Mouse (Mus musculus): ENCODE results near the gene Zfp286. TPM values are rescaled to one million over a fixed set of nuclear protein-coding genes. Genes with fewer than 3 reads are reported as not detected.
A peak's percentile ranks its signal among the peaks of the same experiment; 100 is the strongest.

The Zfp286 gene
- polyA plus RNA-seq, 1 experiment from 2014 or later: 13.5 TPM

DNA sequence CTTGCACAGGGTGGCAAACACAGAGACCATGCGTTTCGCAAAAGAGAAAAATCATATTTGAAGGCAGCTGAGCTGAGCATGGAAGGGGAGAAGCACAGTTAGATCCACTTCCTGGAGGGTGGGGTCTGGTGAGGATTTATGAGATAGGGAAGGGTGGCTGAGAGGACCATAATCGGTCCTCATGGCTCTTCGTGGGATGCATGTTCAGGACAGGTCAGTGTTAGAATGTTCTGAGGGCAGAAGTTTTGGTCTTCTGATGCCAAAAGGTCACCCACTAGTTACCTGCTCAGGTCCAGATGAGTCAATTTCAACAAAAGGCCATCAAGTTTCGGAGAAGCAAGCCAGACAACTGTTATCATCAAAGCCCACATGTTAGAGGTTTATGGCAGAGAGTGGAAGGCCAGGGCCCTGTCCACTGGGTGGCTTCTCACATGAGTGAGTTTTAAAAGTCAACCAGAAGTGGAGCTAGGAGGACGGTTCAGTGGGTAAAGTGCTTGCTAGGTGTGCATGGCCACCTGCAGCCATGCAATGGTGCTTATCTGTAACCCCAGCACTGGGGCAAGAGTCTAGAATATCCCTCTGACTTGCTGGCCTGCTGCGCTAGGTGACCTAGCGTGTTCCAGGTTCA, 29.9 kb upstream of the Zfp286 start:
- 81% methylated on average over 8 of the region's 8 CpGs for WGBS
- Histone ChIP-seq H3K9me3 (no peaks in the 10 kb centered on the region), H3K4me1 (replicated peaks) (peaks cover 18% of the 10 kb centered on the region), H3K4me2 (replicated peaks) (no peak overlapping the region), H3K9ac (no peak overlapping the region), H3K4me3 (replicated peaks) (no peak overlapping the region), H3K27ac (no peak overlapping the region), H3K36me3 (no peaks in the 10 kb centered on the region), H3K27me3 (replicated peaks) (no peaks in the 10 kb centered on the region)
- no peak for ATAC-seq

DNA sequence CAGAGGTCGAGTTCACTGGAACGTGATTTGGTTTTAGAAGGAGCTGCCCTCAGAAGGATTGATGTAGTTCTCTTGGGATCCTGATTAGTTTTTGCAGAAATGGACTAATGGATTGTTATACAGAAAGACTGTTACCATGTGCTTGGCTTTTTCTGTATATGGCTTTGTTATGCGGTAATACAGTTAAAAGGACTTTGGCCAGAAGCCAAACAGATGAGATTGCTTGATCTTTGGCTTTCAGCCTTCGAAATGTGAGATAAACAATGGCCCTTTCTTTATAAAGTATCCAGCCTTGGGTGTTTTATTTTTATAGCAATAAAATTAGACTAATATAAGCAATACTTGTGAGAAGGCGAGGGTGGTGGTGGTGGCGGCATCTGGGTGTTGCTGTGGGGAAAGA, 27.3 kb upstream of the Zfp286 start:
- 22% methylated on average over 6 of the region's 6 CpGs for WGBS
- H3K9me3 ChIP-seq: no peaks in the 10 kb centered on the region
- no peak overlapping the region for H3K4me3 ChIP-seq (replicated peaks)
- H3K27ac ChIP-seq: no peak overlapping the region
- ATAC-seq: no peak
- no peak overlapping the region for H3K4me2 ChIP-seq (replicated peaks)
- no peak overlapping the region for H3K9ac ChIP-seq
- H3K4me1 ChIP-seq (replicated peaks): peaks cover 9% of the 10 kb centered on the region
- H3K27me3 ChIP-seq (replicated peaks): no peaks in the 10 kb centered on the region
- no peaks in the 10 kb centered on the region for H3K36me3 ChIP-seq

DNA sequence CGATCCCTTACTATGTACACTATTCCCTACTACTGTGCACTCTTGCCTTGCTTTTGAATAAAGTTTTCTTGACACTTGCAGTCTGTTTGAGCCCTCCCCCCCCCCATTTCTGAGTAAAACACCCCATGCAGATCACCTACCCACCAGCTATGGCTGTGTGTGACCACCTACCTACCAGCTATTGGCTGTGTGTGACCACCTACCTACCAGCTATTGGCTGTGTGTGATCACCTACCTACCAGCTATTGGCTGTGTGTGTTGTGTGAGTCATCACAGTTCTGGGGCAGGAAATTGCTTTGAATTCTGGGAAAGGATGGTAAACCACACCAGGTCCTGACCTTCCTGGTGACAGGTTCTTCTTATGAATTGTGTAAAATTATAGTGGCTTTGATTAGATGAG, 26.2 kb upstream of the Zfp286 start:
- 85% methylated on average over 1 of the region's 1 CpGs for WGBS
- no peak for ATAC-seq
- H3K27me3 ChIP-seq (replicated peaks): no peaks in the 10 kb centered on the region
- no peak overlapping the region for H3K4me2 ChIP-seq (replicated peaks)
- no peak overlapping the region for H3K9ac ChIP-seq
- H3K9me3 ChIP-seq: no peaks in the 10 kb centered on the region
- H3K4me1 ChIP-seq (replicated peaks): peaks cover 3% of the 10 kb centered on the region
- H3K4me3 ChIP-seq (replicated peaks): no peak overlapping the region
- H3K36me3 ChIP-seq: no peaks in the 10 kb centered on the region
- H3K27ac ChIP-seq: no peak overlapping the region

DNA sequence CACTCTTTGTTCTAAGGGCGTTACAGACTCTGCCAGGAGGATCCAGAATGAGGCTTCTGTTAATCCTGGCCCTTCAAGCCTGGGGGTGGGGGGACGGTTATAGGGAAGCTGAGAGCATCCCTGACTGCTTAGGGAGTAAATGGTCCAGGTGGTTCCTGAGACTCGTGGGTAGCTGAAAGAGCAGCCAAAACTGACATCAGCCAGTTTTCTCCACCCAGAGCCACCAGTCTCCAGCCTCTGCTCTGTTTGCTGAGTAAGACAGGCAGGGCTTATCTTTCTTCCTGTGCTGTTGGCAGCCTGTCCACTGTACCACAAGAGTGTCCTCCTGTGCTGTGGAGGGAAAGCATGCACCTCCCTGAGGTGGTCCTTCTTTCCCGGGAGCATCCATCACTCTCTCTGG, 25.4 kb upstream of the Zfp286 start:
- Histone ChIP-seq H3K4me2 (replicated peaks) (no peak overlapping the region), H3K4me1 (replicated peaks) (peaks cover 3% of the 10 kb centered on the region; the same call in 1 of the 2 replicates), H3K27me3 (replicated peaks) (no peaks in the 10 kb centered on the region), H3K9ac (no peak overlapping the region), H3K36me3 (no peaks in the 10 kb centered on the region), H3K27ac (no peak overlapping the region), H3K4me3 (replicated peaks) (no peak overlapping the region), H3K9me3 (no peaks in the 10 kb centered on the region)
- WGBS: 56% methylated on average over 4 of the region's 4 CpGs
- ATAC-seq: no peak

DNA sequence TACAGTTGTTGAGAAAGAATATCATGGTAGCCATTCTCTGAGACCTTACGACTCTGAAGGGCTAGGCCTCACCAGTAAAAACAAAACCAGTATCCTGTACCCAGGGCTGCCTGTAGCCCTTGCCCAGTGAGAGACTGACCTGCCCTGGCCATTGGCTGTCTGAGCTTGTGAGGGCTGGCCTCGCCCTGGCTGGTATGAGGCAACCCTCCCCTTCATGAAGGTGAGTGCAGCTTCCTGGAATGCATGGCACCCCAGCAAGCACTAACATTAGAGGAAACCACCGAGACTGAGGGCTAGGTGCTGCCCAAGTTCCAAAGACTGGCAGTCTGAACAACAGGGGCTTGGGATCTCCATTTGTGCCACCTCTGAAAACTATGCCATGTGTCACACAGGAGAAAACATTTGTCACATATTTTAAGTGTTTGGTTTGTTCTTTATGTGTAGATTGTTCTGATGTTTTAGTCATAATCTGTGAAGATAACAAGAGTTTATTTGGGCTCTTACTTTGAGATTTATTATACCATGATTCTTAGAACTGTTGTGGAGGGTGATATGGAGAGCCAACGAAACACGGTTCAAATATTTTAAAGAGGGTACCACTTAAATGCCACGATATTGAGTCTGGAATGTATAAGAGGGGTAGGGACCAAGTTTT, 24.8 kb upstream of the Zfp286 start:
- Histone ChIP-seq H3K4me2 (replicated peaks) (no peak overlapping the region), H3K9me3 (no peaks in the 10 kb centered on the region), H3K4me1 (replicated peaks) (peaks cover 3% of the 10 kb centered on the region; the same call in 1 of the 2 replicates), H3K36me3 (no peaks in the 10 kb centered on the region), H3K4me3 (replicated peaks) (no peak overlapping the region), H3K27me3 (replicated peaks) (no peaks in the 10 kb centered on the region), H3K27ac (no peak overlapping the region), H3K9ac (no peak overlapping the region)
- peak; percentile 73 for ATAC-seq
- 60% methylated on average over 6 of the region's 6 CpGs for WGBS

DNA sequence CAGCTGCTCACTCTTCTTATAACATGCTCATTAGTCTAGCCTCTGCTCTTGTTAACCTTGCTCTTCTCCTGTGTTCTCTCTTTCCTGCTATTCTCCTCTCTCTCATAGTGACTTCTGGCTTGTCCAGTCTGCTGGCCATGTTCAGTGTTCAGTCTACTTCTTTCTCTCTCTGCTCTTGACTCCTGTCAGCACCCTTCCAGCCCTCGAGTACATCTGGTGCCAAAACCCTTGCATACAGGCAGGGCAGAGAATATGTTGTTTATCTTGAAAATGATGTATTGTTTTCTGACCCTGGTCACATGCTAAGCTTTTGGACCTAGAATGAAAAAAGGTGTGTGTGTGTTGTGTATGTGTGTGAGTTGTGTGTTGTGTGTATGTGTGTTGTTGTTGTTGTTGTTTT, 24.2 kb upstream of the Zfp286 start:
- H3K4me3 ChIP-seq (replicated peaks): no peak overlapping the region
- H3K27me3 ChIP-seq (replicated peaks): no peaks in the 10 kb centered on the region
- no peaks in the 10 kb centered on the region for H3K36me3 ChIP-seq
- peaks cover 3% of the 10 kb centered on the region; the same call in 1 of the 2 replicates for H3K4me1 ChIP-seq (replicated peaks)
- H3K9ac ChIP-seq: no peak overlapping the region
- H3K27ac ChIP-seq: no peak overlapping the region
- H3K4me2 ChIP-seq (replicated peaks): no peak overlapping the region
- no peaks in the 10 kb centered on the region for H3K9me3 ChIP-seq
- 0 out of 2 replicates have a peak, but pooled peaks have one; percentile 15 for ATAC-seq
- 37% methylated on average over 1 of the region's 1 CpGs for WGBS

DNA sequence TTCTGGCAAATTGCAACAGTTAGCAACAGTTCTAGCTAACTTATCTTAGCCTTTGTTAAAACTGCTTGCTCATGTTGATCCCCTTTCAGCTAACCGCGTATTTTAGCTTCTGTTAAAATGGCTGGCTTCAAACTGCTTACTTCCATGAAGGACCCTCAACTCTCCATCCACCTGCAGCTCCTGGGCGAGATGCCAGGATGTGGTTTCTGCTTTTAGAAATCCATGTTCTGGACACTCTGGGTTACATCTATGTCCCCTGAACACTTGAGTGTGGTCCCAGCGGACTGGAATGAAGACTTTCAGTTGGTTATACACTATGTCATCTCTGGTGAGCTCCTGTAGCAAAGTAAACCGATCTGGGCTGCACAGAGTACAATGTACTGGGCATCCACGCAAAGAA, 23.0 kb upstream of the Zfp286 start:
- WGBS: 85% methylated on average over 6 of the region's 6 CpGs
- Histone ChIP-seq H3K27ac (no peak overlapping the region), H3K4me2 (replicated peaks) (no peak overlapping the region), H3K9me3 (no peaks in the 10 kb centered on the region), H3K27me3 (replicated peaks) (no peaks in the 10 kb centered on the region), H3K4me1 (replicated peaks) (peaks cover 3% of the 10 kb centered on the region; the same call in 1 of the 2 replicates), H3K4me3 (replicated peaks) (no peak overlapping the region), H3K9ac (no peak overlapping the region), H3K36me3 (no peaks in the 10 kb centered on the region)
- ATAC-seq: no peak

DNA sequence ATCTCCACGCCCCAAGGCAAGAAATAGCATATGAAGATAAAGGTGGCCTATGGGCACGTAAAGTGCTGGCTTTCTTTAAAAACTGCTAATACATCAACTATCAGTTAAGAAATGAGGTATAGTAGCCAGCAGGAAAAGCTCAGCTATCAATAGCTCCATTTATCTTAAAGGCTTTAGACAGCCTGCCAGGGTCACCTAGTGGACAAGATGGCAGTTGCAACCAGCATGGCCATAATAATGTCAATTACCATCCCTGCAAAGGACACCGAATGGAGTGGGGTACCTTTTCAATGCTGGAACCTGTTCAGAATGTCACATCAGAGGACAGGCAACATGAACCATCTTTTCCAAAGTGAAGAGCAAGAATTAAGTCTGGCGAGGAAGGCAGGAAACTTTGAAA, 19.9 kb upstream of the Zfp286 start:
- WGBS: 72% methylated on average over 4 of the region's 4 CpGs
- Histone ChIP-seq H3K36me3 (no peaks in the 10 kb centered on the region), H3K27ac (no peak overlapping the region), H3K4me1 (replicated peaks) (no peaks in the 10 kb centered on the region), H3K9ac (no peak overlapping the region), H3K27me3 (replicated peaks) (no peaks in the 10 kb centered on the region), H3K4me2 (replicated peaks) (no peak overlapping the region), H3K4me3 (replicated peaks) (no peak overlapping the region), H3K9me3 (no peaks in the 10 kb centered on the region)
- no peak for ATAC-seq

DNA sequence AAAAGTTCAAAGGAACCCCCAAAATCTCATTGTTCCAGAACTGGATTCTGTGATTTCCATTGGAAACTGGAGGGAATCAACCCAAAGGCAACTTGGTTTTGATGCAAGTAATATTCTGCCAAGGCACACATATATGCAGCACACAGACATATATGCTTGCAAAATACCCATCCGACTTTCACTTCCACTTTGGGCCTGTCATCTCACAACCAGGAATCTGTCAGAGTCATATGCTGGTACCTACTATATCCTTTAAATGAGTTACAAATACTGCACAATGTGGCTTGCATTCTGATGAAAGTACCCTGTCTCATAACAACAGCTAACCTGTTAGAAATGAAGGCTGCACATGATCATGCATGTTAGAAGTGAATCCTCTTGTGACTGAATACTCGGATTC, 18.7 kb upstream of the Zfp286 start:
- no peak overlapping the region for H3K27ac ChIP-seq

DNA sequence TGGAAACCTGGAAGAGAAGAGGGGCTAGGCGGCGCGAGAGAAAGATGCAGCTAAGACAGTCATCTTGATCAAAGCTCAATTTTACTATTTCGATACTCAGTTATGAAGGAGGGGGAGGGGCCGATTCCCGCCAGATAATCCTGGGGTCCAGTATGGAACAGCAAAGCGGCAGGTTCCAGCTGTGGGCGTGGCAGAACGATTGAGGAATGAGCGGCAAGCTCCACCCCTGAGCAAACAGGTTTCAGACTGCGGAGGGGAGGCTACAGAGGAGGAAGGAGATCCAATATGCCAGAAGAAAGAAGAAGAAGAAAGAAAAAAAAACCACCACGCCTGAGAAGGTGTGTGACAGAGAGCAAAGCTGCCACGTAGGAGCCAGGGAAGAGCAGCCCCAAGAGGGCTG, 14.9 kb upstream of the Zfp286 start:
- H3K27ac ChIP-seq: no peak overlapping the region
- H3K4me2 ChIP-seq (replicated peaks): 0 out of 2 replicates have a peak overlapping the region, but pooled peaks have one; percentile 27
- WGBS: 38% methylated on average over 13 of the region's 13 CpGs
- no peaks in the 10 kb centered on the region for H3K27me3 ChIP-seq (replicated peaks)
- H3K4me3 ChIP-seq (replicated peaks): no peak overlapping the region
- peak; percentile 70 for ATAC-seq
- no peak overlapping the region for H3K9ac ChIP-seq
- no peaks in the 10 kb centered on the region for H3K9me3 ChIP-seq
- no peaks in the 10 kb centered on the region for H3K36me3 ChIP-seq
- no peaks in the 10 kb centered on the region for H3K4me1 ChIP-seq (replicated peaks)

More for the DNA sequence above, 18.7 kb upstream of the Zfp286 start:
- H3K27me3 ChIP-seq (replicated peaks): no peaks in the 10 kb centered on the region
- 86% methylated on average over 2 of the region's 2 CpGs for WGBS
- H3K9ac ChIP-seq: no peak overlapping the region
- H3K36me3 ChIP-seq: no peaks in the 10 kb centered on the region
- H3K4me1 ChIP-seq (replicated peaks): no peaks in the 10 kb centered on the region
- no peak for ATAC-seq
- no peak overlapping the region for H3K4me2 ChIP-seq (replicated peaks)
- no peak overlapping the region for H3K4me3 ChIP-seq (replicated peaks)
- H3K9me3 ChIP-seq: no peaks in the 10 kb centered on the region

DNA sequence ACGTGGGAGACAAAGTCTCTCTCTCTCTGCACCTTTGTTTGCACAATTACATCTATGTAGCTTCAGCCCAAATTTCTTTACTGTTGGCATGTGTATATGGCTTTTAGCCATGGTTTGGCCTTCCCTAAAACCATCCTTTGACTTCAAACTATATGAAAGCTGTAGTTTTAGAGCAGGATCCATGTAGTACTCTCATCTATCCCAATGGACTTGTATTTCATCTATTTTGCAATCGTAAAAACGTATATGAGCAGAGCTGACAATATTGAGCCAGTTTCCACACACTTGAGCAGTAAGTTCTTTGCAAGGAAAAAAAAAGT, 315 bp upstream of the Zfp286 start:
- Histone ChIP-seq H3K27ac (no peak overlapping the region), H3K4me3 (replicated peaks) (peak overlapping the region; percentile 55), H3K4me2 (replicated peaks) (peak overlapping the region; percentile 88), H3K36me3 (peaks cover 2% of the 10 kb centered on the region), H3K4me1 (replicated peaks) (0 out of 2 replicates have a peak, but pooled peaks cover 5% of the 10 kb centered on the region), H3K9me3 (no peaks in the 10 kb centered on the region), H3K27me3 (replicated peaks) (no peaks in the 10 kb centered on the region), H3K9ac (peak overlapping the region; percentile 66)
- ATAC-seq: no peak
- 58% methylated on average over 3 of the region's 3 CpGs for WGBS

DNA sequence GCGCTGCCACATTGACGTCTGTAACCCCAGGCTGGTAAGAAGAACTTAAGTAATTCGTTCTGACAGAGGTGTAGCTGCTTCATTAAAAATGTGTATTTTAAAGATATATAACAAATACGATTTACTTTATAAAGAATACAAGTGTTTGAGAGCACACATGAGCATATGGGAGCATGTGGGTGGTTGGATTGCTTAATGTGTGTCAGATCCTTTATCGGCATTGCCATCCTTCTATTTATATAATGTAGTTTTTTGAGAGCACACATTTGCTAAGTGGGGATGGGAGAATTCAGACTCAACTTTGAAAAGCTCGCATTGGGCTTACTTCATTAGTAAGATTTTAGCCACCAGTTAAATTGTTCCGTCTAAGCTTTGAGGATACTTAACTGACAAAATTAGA, 12.8 kb downstream of the Zfp286 start:
- no peak overlapping the region for H3K27ac ChIP-seq
- H3K4me2 ChIP-seq (replicated peaks): no peak overlapping the region
- H3K27me3 ChIP-seq (replicated peaks): no peaks in the 10 kb centered on the region
- no peaks in the 10 kb centered on the region for H3K4me1 ChIP-seq (replicated peaks)
- ATAC-seq: no peak
- H3K9me3 ChIP-seq: peaks cover 9% of the 10 kb centered on the region; the same call in 1 of the 2 replicates
- H3K4me3 ChIP-seq (replicated peaks): no peak overlapping the region
- H3K36me3 ChIP-seq: peaks cover 32% of the 10 kb centered on the region
- WGBS: 93% methylated on average over 7 of the region's 7 CpGs
- no peak overlapping the region for H3K9ac ChIP-seq

Data from intestine, embryonic 15.5 days (tissue).